Mouse (Mus musculus) heart, embryonic 13.5 days (tissue): ENCODE measurements around the gene Dus1l. TPM values are rescaled to one million over a fixed set of nuclear protein-coding genes. Genes with fewer than 3 reads are reported as not detected.

Source experiments
- ATAC-seq: fragments of 200-750 bp; cut with Nextera tagmentation; 2 replicates; pipeline ENCODE4 v1.8.0; 2017; ENCODE audit warnings: moderate TSS enrichment; ENCODE audit not compliant: insufficient number of reproducible peaks, low FRiP score, low TSS enrichment; ENCODE audit errors: extremely low read depth
- H3K27ac ChIP-seq: fragments of 300-500 bp; sonication (generic); replicated peaks from 2 replicates; pipeline ENCODE4 v1.5.1; 2015; ENCODE audit warnings: moderate library complexity, mild to moderate bottlenecking, inconsistent platforms
- H3K27me3 ChIP-seq: fragments of 300-500 bp; sonication (generic); replicated peaks from 2 replicates; pipeline ENCODE4 v1.6.1; 2015; ENCODE audit warnings: mild to moderate bottlenecking, inconsistent platforms
- H3K36me3 ChIP-seq: fragments of 300-500 bp; sonication (generic); 2 replicates; pipeline ENCODE4 v1.6.1; 2015; ENCODE audit warnings: mild to moderate bottlenecking, inconsistent platforms
- H3K4me1 ChIP-seq: fragments of 300-500 bp; sonication (generic); 2 replicates; pipeline ENCODE4 v1.6.1; 2015; ENCODE audit warnings: inconsistent platforms
- H3K4me2 ChIP-seq: fragments of 300-500 bp; sonication (generic); 2 replicates; pipeline ENCODE4 v1.6.1; 2015; ENCODE audit warnings: inconsistent platforms, mild to moderate bottlenecking, moderate library complexity
- H3K4me3 ChIP-seq: fragments of 300-500 bp; sonication (generic); 2 replicates; pipeline ENCODE4 v1.5.1; 2015; ENCODE audit warnings: moderate library complexity, mild to moderate bottlenecking, inconsistent platforms
- H3K9ac ChIP-seq: fragments of 300-500 bp; sonication (generic); 2 replicates; pipeline ENCODE4 v1.6.1; 2015; ENCODE audit warnings: inconsistent platforms, mild to moderate bottlenecking, moderate library complexity
- H3K9me3 ChIP-seq: fragments of 300-500 bp; sonication (generic); 2 replicates; pipeline ENCODE4 v1.6.1; 2016; ENCODE audit warnings: inconsistent platforms
- WGBS: fragments of 180-500 bp; shearing (Covaris S2); methylation state at CpG from one replicate; pipeline ENCODE4 v1.1.7; 2015; ENCODE audit warnings: mixed read lengths; 5-methylcytosine and 5-hydroxymethylcytosine counted together
- polyA plus RNA-seq: library from polyadenylated mRNA; unstranded; fragments of >200 nt; fragmentation: Nextera tagmentation; extraction: Ambion mirVana; gene quantifications from 2 replicates; pipeline ENCODE4 v1.2.1, GENCODE M21; 2015

The Dus1l gene
- polyA plus RNA-seq, 1 experiment from 2014 or later: 40.8 TPM

- H3K27ac ChIP-seq: peak overlapping the region; percentile 94
- peak overlapping the region; percentile 74 for H3K4me3 ChIP-seq
- 54% methylated on average over 4 of the region's 4 CpGs for WGBS
- ATAC-seq: no peak
- H3K9me3 ChIP-seq: no peaks in the 10 kb centered on the region
- peaks cover 47% of the 10 kb centered on the region for H3K4me1 ChIP-seq
- H3K36me3 ChIP-seq: peaks cover 21% of the 10 kb centered on the region
- H3K27me3 ChIP-seq: no peaks in the 10 kb centered on the region
- peak overlapping the region; percentile 94 for H3K9ac ChIP-seq
- H3K4me2 ChIP-seq: peak overlapping the region; percentile 98
Measured at GRCm38 (mm10) chr11:120825289-120825863, 29.2 kb upstream of the Dus1l start.

- no peak for ATAC-seq
- Histone ChIP-seq H3K9ac (peak overlapping the region; percentile 94), H3K27me3 (no peaks in the 10 kb centered on the region), H3K27ac (peak overlapping the region; percentile 94), H3K4me3 (peak overlapping the region; percentile 74), H3K4me1 (peaks cover 47% of the 10 kb centered on the region), H3K9me3 (no peaks in the 10 kb centered on the region), H3K36me3 (peaks cover 26% of the 10 kb centered on the region), H3K4me2 (peak overlapping the region; percentile 98)
- under 1% methylated on average over 21 of the region's 21 CpGs for WGBS
Measured at GRCm38 (mm10) chr11:120824787-120825288, 28.6 kb upstream of the Dus1l start.

- under 1% methylated on average over 99 of the region's 109 CpGs for WGBS
- Histone ChIP-seq H3K4me2 (peak within 1 kb of the TSS; percentile 98), H3K4me1 (peaks cover 44% of the 10 kb centered on the region), H3K27ac (peak within 1 kb of the TSS; percentile 94), H3K36me3 (peaks cover 33% of the 10 kb centered on the region), H3K4me3 (peak within 1 kb of the TSS; percentile 74), H3K27me3 (no peaks in the 10 kb centered on the region), H3K9me3 (no peaks in the 10 kb centered on the region), H3K9ac (peak within 1 kb of the TSS; percentile 94)
- ATAC-seq: peak; percentile 80
Measured at GRCm38 (mm10) chr11:120823956-120824786, 28.0 kb upstream of the Dus1l start, which contains the start of gene Fasn. Gene Fasn, minus strand, starts transcription at chr11:120824547.

GRCm38 (mm10) chr11:120823551-120823947, 27.3 kb upstream of the Dus1l start:
- Histone ChIP-seq H3K4me1 (peaks cover 43% of the 10 kb centered on the region), H3K9me3 (no peaks in the 10 kb centered on the region), H3K36me3 (peaks cover 39% of the 10 kb centered on the region), H3K27me3 (no peaks in the 10 kb centered on the region), H3K9ac (peak overlapping the region; percentile 94), H3K27ac (peak overlapping the region; percentile 94), H3K4me2 (peak overlapping the region; percentile 98), H3K4me3 (peak overlapping the region; percentile 74)
- ATAC-seq: 0 out of 2 replicates have a peak, but pooled peaks have one; percentile 28
- WGBS: under 1% methylated on average over 40 of the region's 40 CpGs

GRCm38 (mm10) chr11:120822831-120823550, 26.8 kb upstream of the Dus1l start:
- Histone ChIP-seq H3K27me3 (no peaks in the 10 kb centered on the region), H3K27ac (peak overlapping the region; percentile 94), H3K4me1 (peaks cover 43% of the 10 kb centered on the region), H3K9me3 (no peaks in the 10 kb centered on the region), H3K4me2 (peak overlapping the region; percentile 98), H3K4me3 (peak overlapping the region; percentile 74), H3K36me3 (peaks cover 45% of the 10 kb centered on the region), H3K9ac (peak overlapping the region; percentile 94)
- under 1% methylated on average over 14 of the region's 14 CpGs for WGBS
- ATAC-seq: no peak

GRCm38 (mm10) chr11:120822321-120822720, 26.1 kb upstream of the Dus1l start:
- no peak overlapping the region for H3K27ac ChIP-seq
- peak overlapping the region; percentile 98 for H3K4me2 ChIP-seq
- H3K4me1 ChIP-seq: peaks cover 43% of the 10 kb centered on the region
- no peaks in the 10 kb centered on the region for H3K9me3 ChIP-seq
- 44% methylated on average over 4 of the region's 4 CpGs for WGBS
- H3K9ac ChIP-seq: peak overlapping the region; percentile 94
- no peaks in the 10 kb centered on the region for H3K27me3 ChIP-seq
- peak overlapping the region; percentile 74 for H3K4me3 ChIP-seq
- ATAC-seq: no peak
- H3K36me3 ChIP-seq: peaks cover 51% of the 10 kb centered on the region

- WGBS: 67% methylated on average over 14 of the region's 14 CpGs
- H3K27me3 ChIP-seq: no peaks in the 10 kb centered on the region
- peaks cover 43% of the 10 kb centered on the region for H3K4me1 ChIP-seq
- H3K27ac ChIP-seq: peak overlapping the region; percentile 33; the same call in 1 of the 2 replicates
- peak overlapping the region; percentile 74; the same call in 1 of the 2 replicates for H3K4me3 ChIP-seq
- H3K9me3 ChIP-seq: no peaks in the 10 kb centered on the region
- peaks cover 62% of the 10 kb centered on the region for H3K36me3 ChIP-seq
- H3K4me2 ChIP-seq: peak overlapping the region; percentile 98
- peak overlapping the region; percentile 94 for H3K9ac ChIP-seq
- no peak for ATAC-seq
Measured at GRCm38 (mm10) chr11:120821076-120821922, 25.1 kb upstream of the Dus1l start.

GRCm38 (mm10) chr11:120820546-120820945, 24.3 kb upstream of the Dus1l start:
- Histone ChIP-seq H3K27me3 (no peaks in the 10 kb centered on the region), H3K36me3 (peaks cover 69% of the 10 kb centered on the region), H3K4me2 (no peak overlapping the region), H3K4me3 (no peak overlapping the region), H3K27ac (no peak overlapping the region), H3K9me3 (no peaks in the 10 kb centered on the region), H3K9ac (no peak overlapping the region), H3K4me1 (peaks cover 38% of the 10 kb centered on the region)
- WGBS: 91% methylated on average over 14 of the region's 14 CpGs
- no peak for ATAC-seq

- H3K9me3 ChIP-seq: no peaks in the 10 kb centered on the region
- no peak overlapping the region for H3K4me2 ChIP-seq
- peaks cover 79% of the 10 kb centered on the region for H3K36me3 ChIP-seq
- 89% methylated on average over 6 of the region's 6 CpGs for WGBS
- H3K4me1 ChIP-seq: peaks cover 29% of the 10 kb centered on the region
- no peaks in the 10 kb centered on the region for H3K27me3 ChIP-seq
- H3K4me3 ChIP-seq: no peak overlapping the region
- H3K9ac ChIP-seq: no peak overlapping the region
- no peak overlapping the region for H3K27ac ChIP-seq
- ATAC-seq: no peak
Measured at GRCm38 (mm10) chr11:120819556-120819955, 23.4 kb upstream of the Dus1l start.

- no peak for ATAC-seq
- H3K27me3 ChIP-seq: no peaks in the 10 kb centered on the region
- WGBS: 95% methylated on average over 13 of the region's 13 CpGs
Measured at GRCm38 (mm10) chr11:120818251-120818650, 22.0 kb upstream of the Dus1l start.

More at GRCm38 (mm10) chr11:120818251-120818650, 22.0 kb upstream of the Dus1l start:
- Histone ChIP-seq H3K9ac (no peak overlapping the region), H3K36me3 (peaks cover 92% of the 10 kb centered on the region), H3K27ac (no peak overlapping the region), H3K4me2 (no peak overlapping the region), H3K9me3 (no peaks in the 10 kb centered on the region), H3K4me1 (peaks cover 29% of the 10 kb centered on the region), H3K4me3 (no peak overlapping the region)
